Mouse (Mus musculus) thymus, adult 2 months (tissue): ENCODE measurements around the gene Actr1a. TPM values are rescaled to one million over a fixed set of nuclear protein-coding genes. Genes with fewer than 3 reads are reported as not detected.

Source experiments
- DNase-seq: peaks from one replicate; pipeline ENCODE4 v3.0.0; 2021
- H3K27ac ChIP-seq: fragments of 200-500 bp; 2 replicates; pipeline ENCODE4 v1.5.1; 2012; ENCODE audit warnings: low read length, control low read depth; ENCODE audit not compliant: control insufficient read depth, insufficient read depth
- H3K27me3 ChIP-seq: fragments of 200-500 bp; 2 replicates; pipeline ENCODE4 v1.6.1; 2012; ENCODE audit warnings: mild to moderate bottlenecking, low read length, moderate library complexity, mixed read lengths; ENCODE audit not compliant: control insufficient read depth, insufficient read depth
- H3K36me3 ChIP-seq: fragments of 200-500 bp; 2 replicates; pipeline ENCODE4 v1.6.1; 2012; ENCODE audit warnings: mild to moderate bottlenecking, low read length, moderate library complexity; ENCODE audit not compliant: control insufficient read depth, insufficient read depth
- H3K4me1 ChIP-seq: fragments of 200-500 bp; replicated peaks from 2 replicates; pipeline ENCODE4 v1.6.1; 2012; ENCODE audit warnings: low read length; ENCODE audit not compliant: control insufficient read depth, insufficient read depth
- H3K4me3 ChIP-seq: fragments of 200-500 bp; 2 replicates; pipeline ENCODE4 v1.5.1; 2012; ENCODE audit warnings: mild to moderate bottlenecking, low read length, control low read depth, moderate library complexity; ENCODE audit not compliant: control insufficient read depth, insufficient read depth
- CTCF ChIP-seq: fragments of 200-500 bp; IDR thresholded peaks from 2 replicates; pipeline ENCODE4 v1.5.1; 2012; ENCODE audit warnings: mild to moderate bottlenecking, control low read depth, low read length, moderate library complexity, borderline replicate concordance; ENCODE audit not compliant: control insufficient read depth, poor library complexity, insufficient read depth; ENCODE audit errors: extremely low read depth
- POLR2A ChIP-seq: fragments of 200-500 bp; IDR thresholded peaks from 2 replicates; pipeline ENCODE4 v1.6.1; 2012; ENCODE audit warnings: mild to moderate bottlenecking, low read length, control low read depth, moderate library complexity; ENCODE audit not compliant: control insufficient read depth, poor library complexity, insufficient read depth; ENCODE audit errors: extremely low read depth
- WGBS: fragments of 180-500 bp; shearing (Covaris S2); methylation state at CpG from one replicate; pipeline ENCODE4 v1.1.7; 2018; 5-methylcytosine and 5-hydroxymethylcytosine counted together
- polyA plus RNA-seq: library from polyadenylated mRNA; depleted of rRNA; stranded (reverse); fragments of >200 nt; gene quantifications from 2 replicates; pipeline ENCODE4 v1.2.3, GENCODE M21; 2012; rRNA removed

Gene Actr1a
- polyA plus RNA-seq, 1 experiment: 164 TPM

- WGBS: 2% methylated on average over 54 of the region's 54 CpGs
- Histone ChIP-seq H3K27me3 (no peaks in the 10 kb centered on the region; the same call in 1 of the 2 replicates), H3K27ac (no peak overlapping the region), H3K4me3 (peak overlapping the region; percentile 77), H3K36me3 (no peaks in the 10 kb centered on the region), H3K4me1 (peaks cover 21% of the 10 kb centered on the region)
- no peak for DNase-seq
- TF ChIP-seq CTCF: no peak
Measured at GRCm38 (mm10) chr19:46329031-46329641, 66.4 kb downstream of the Actr1a start.

- Histone ChIP-seq H3K36me3 (no peaks in the 10 kb centered on the region), H3K4me3 (peak within 1 kb of the TSS; percentile 77), H3K27me3 (no peaks in the 10 kb centered on the region; the same call in 1 of the 2 replicates), H3K27ac (no peak within 1 kb of the TSS), H3K4me1 (peaks cover 21% of the 10 kb centered on the region)
- peak; percentile 83 for DNase-seq
- WGBS: under 1% methylated on average over 81 of the region's 81 CpGs
- TF ChIP-seq POLR2A (peak; percentile 68), CTCF (peak; percentile 56; the same call in 1 of the 2 replicates)
Measured at GRCm38 (mm10) chr19:46328081-46329030, 67.2 kb downstream of the Actr1a start, which contains the start of gene Fbxl15. TSS of gene Fbxl15 (plus strand) at chr19:46328184.

GRCm38 (mm10) chr19:46327531-46328064 is 68.0 kb downstream of the Actr1a start:
- DNase-seq: no peak
- no peak for TF ChIP-seq POLR2A
- no peak for TF ChIP-seq CTCF
- no peaks in the 10 kb centered on the region for H3K36me3 ChIP-seq
- WGBS: 39% methylated on average over 14 of the region's 14 CpGs
- no peak overlapping the region for H3K27ac ChIP-seq
- peaks cover 21% of the 10 kb centered on the region for H3K4me1 ChIP-seq
- peak overlapping the region; percentile 77 for H3K4me3 ChIP-seq
- H3K27me3 ChIP-seq: no peaks in the 10 kb centered on the region; the same call in 1 of the 2 replicates

Other genes with a start within 250 kb of the Actr1a start
- 0.17 and 0.24 TPM in 2 replicates for gene Pitx3, start 247.4 kb downstream of the Actr1a start, polyA plus RNA-seq
- 113 and 120 TPM in 2 replicates for gene Gbf1, start 243.2 kb downstream of the Actr1a start, polyA plus RNA-seq
- 107 and 122 TPM in 2 replicates for gene Nfkb2, start 91.4 kb downstream of the Actr1a start, polyA plus RNA-seq
- gene Psd, start 68.6 kb downstream of the Actr1a start, polyA plus RNA-seq: 1.5 and 1.6 TPM in 2 replicates
- gene Fbxl15, start 67.6 kb downstream of the Actr1a start, polyA plus RNA-seq: 13.5 and 15.2 TPM in 2 replicates
- 85.4 and 105 TPM in 2 replicates for gene Cuedc2, start 57.0 kb downstream of the Actr1a start, polyA plus RNA-seq
- 16.8 and 20.6 TPM in 2 replicates for gene Mfsd13a, start 54.6 kb downstream of the Actr1a start, polyA plus RNA-seq
- gene 2310034G01Rik, start 45.4 kb downstream of the Actr1a start, polyA plus RNA-seq: 0.38 and 0.43 TPM in 2 replicates
- gene Sufu, start 1.1 kb upstream of the Actr1a start, polyA plus RNA-seq: 31.3 and 40.8 TPM in 2 replicates
- gene Trim8, start 106.0 kb upstream of the Actr1a start, polyA plus RNA-seq: 57.9 and 78.2 TPM in 2 replicates
- 17.0 and 21.6 TPM in 2 replicates for gene Arl3, start 177.4 kb upstream of the Actr1a start, polyA plus RNA-seq
- gene Sfxn2, start 177.6 kb upstream of the Actr1a start, polyA plus RNA-seq: 5.6 and 6.5 TPM in 2 replicates
- gene Wbp1l, start 203.3 kb upstream of the Actr1a start, polyA plus RNA-seq: 77.0 and 87.8 TPM in 2 replicates